Mouse (Mus musculus): Measurements from ENCODE around the gene Ifnar2.

DNA sequence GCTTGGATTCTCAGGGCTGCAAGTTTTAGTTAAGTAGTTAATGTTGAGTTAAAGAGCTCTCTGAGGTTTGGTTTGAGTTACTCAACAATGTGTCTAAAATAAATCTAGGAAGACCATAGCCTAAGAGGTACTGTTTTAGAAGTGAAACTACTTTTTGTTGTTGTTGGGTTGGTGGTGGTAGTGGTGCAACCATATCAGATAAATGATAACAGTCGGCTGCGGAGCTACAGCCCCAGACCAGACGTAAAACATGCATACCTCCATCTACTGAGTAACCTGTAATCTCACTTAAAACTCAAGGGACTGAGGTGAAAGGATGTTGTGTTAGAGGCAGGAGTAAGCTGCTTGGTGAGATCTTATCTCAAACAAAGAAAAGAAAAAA is 1.7 kb downstream of the Ifnar2 start:
- TF ChIP-seq CHD1 (IDR thresholded peaks at IDR 0.05; ENCODE audit: low read depth, low read length) (no peak), GABPA (IDR thresholded peaks at IDR 0.05; ENCODE audit: insufficient replicate concordance, low read depth, low read length) (no peak), POLR2A (IDR thresholded peaks at IDR 0.05; ENCODE audit: low read depth, low read length) (no peak), NRF1 (IDR thresholded peaks at IDR 0.05; ENCODE audit: low read depth, low read length) (no peak), E2F4 (IDR thresholded peaks at IDR 0.05; ENCODE audit: insufficient replicate concordance, low read depth, low read length) (no peak), CTCF (conservative IDR thresholded peaks at IDR 0.05 in 1 of 2, IDR thresholded peaks at IDR 0.05 in 1 of 2; ENCODE audit: low read depth in 2 of 2, low read length in 2 of 2) (no peak), TCF12 (IDR thresholded peaks at IDR 0.05; ENCODE audit: low read depth, low read length) (no peak), USF1 (IDR thresholded peaks at IDR 0.05; ENCODE audit: low read depth, low read length) (no peak), MAFK (IDR thresholded peaks at IDR 0.05; ENCODE audit: insufficient replicate concordance, low read length) (no peak), SMC3 (IDR thresholded peaks at IDR 0.05; ENCODE audit: low read depth, low read length) (no peak), RCOR1 (conservative IDR thresholded peaks at IDR 0.05; ENCODE audit: low read depth, low read length) (no peak), MAX (IDR thresholded peaks at IDR 0.05; ENCODE audit: low read length) (no peak), ZC3H11A (IDR thresholded peaks at IDR 0.05; ENCODE audit: low read depth, low read length) (no peak), EP300 (IDR thresholded peaks at IDR 0.05; ENCODE audit: low read length) (no peak)
